Mouse (Mus musculus): ENCODE measurements around the gene Arhgef3. TPM values are rescaled to one million over a fixed set of nuclear protein-coding genes. Genes with fewer than 3 reads are reported as not detected.

Gene Arhgef3
- total RNA-seq, 1 experiment from 2014 or later: 23.1 TPM

DNA sequence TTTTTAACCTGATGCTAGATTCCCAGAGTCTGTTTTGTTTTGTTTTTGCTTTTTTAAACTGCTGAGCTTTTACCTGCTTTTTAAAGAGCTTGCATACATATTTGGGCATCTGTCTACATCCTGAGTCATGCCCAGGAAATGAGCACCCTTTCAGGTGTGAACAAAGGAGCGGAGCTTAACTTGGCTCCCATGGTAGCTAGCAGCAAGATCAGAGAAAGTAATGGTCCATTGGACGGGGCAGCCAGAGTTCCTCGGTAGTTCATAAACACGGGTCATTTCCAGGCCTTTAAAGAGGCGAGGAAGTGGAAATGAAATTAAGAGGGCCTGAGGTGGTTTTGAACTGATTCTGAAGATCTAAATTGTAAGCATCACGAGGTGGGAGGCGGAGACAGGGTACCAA is 276.0 kb downstream of the Arhgef3 start:
- ATAC-seq (replicated peaks; ENCODE audit: low read depth, poor library complexity, severe bottlenecking): no peak

DNA sequence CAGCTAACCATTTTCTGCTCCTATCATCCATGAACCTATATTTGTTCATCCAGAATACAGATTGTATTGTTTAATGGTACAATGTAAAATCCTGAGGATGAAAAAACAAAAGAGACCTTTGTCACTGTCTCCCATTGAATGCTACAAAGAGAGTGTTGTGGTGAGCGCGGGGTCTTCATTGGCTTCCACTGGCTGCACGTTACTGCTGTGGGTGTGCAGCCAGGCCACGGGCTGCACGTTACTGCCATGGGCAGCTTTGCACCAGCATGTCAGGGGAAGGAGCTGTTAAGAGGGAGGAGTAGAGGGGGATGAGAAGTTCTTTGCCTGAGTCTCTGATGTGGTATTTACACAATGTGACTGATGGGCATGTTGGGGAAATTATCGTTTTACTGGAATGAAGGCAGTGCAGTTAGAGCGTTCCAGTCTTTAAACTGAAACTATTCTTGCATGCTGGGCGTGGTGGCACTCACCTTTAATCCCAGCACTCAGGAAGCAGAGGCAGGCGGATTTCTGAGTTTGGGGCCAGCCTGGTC is 277.1 kb downstream of the Arhgef3 start:
- ATAC-seq (replicated peaks; ENCODE audit: low read depth, poor library complexity, severe bottlenecking): no peak

DNA sequence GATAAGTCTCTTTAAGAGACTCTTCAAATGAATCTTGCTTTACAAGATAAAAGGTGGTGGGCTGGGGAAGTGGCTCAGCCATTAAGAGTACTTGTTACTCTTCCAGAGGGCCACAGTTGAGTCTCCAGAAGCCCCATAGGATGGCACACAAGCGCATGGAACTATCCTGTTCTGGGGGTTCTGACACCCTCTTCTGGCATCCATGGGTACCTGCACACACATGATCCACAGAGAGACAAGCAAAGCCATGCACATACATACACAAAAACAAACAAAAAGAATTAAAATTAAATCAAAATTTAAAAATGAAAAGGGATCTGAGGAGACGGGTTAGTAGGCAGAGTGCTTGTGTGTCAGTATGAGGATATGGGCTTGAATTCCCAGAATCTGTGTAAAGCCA is 278.0 kb downstream of the Arhgef3 start:
- peak; percentile 40; the same call in 1 of the 2 replicates for ATAC-seq (replicated peaks; ENCODE audit: low read depth, poor library complexity, severe bottlenecking)

DNA sequence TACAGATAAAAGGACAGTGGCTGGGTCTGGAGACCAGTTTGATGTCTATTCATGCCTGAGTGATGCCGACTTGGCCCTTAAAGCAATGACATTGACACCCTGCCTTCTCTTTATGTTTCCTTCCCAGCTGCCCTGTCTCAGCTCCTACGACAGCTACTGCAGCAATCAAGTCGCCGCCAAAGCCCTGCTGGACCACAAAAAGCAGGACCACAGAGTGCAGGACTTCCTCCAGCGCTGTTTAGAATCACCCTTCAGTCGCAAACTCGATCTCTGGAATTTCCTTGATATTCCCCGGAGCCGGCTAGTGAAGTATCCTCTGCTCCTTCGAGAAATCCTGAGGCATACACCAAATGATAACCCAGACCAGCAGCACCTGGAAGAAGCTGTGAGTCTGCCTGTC is 279.1 kb downstream of the Arhgef3 start:
- no peak for ATAC-seq (replicated peaks; ENCODE audit: low read depth, poor library complexity, severe bottlenecking)

DNA sequence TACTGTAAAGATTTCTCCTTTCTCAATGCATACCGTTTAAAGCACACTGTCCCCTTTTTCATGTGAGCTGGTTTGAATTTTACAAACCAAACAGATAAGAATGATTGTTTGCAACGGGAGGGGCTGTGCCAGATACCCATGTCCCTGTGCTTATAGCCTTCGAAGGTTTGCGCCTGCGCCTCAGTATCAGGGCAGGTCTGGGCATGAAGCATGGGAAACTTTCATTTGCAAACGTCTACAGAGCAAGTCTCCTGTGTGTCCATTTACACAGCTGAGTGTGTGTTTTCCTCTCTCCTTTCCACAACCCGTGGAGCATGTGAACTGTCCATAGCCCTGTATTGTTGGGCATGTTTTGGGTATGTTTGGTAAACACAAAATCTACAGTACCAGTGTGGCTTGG is 281.7 kb downstream of the Arhgef3 start:
- ATAC-seq (replicated peaks; ENCODE audit: low read depth, poor library complexity, severe bottlenecking): no peak

DNA sequence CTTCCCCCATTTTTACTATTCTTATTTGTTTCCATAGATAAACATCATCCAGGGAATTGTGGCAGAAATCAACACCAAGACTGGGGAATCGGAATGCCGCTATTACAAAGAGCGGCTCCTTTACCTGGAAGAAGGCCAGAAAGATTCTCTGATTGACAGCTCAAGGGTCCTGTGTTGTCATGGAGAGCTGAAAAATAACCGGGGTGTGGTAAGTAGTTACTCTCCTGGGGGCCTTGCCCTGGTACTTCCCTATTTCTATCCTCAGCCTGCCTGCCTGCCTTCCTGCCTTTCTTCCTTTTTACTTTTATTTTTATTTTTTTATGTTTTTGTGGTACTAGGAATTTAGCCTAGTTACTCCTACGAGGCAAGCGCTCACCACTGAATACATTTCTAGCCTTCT is 282.8 kb downstream of the Arhgef3 start:
- peak; percentile 96 for ATAC-seq (replicated peaks; ENCODE audit: low read depth, poor library complexity, severe bottlenecking)

DNA sequence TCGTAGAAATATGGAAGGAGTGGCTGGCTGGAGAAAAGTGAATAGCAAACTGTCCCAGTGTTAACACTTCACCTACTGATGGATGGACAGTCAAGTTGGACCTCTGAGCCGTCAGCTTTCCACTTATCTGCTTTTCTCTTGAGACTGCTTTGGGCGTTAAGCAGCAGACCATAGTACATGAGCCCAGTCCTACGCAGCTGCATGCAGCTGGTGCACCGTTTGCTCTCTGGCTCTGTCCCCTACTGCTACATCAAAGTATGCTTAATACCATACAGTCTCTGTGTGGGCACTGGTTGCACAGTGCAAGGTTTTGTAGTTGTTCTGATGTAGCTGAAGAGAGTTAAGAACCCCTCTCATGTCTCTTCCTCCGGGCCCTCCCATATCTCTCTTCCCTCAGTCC is 285.8 kb downstream of the Arhgef3 start:
- ATAC-seq (replicated peaks; ENCODE audit: low read depth, poor library complexity, severe bottlenecking): no peak

DNA sequence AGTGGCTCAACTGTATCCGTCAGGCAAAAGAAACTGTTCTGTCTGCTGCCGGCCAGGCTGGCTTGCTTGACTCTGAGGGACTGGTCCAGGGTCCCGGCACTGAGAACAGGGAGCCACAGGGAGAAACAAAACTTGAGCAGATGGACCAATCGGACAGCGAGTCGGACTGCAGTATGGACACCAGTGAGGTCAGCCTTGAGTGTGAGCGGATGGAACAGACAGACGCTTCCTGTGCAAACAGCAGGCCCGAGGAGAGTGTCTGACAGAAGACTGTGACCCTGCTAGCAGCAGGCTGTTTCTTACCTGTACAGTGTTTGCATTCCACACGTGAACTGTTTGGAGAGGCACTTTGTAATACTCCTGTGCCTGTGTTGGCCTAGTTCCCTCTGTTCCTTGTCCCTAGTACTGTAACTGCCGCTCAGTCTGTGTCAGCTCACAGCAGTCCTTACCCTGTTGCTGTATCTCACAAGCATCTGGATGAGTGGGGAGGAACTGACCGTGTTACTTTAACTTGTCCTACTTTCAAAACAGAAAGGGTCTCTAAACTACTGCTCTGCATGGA is 287.1 kb downstream of the Arhgef3 start:
- no peak for ATAC-seq (replicated peaks; ENCODE audit: low read depth, poor library complexity, severe bottlenecking)

DNA sequence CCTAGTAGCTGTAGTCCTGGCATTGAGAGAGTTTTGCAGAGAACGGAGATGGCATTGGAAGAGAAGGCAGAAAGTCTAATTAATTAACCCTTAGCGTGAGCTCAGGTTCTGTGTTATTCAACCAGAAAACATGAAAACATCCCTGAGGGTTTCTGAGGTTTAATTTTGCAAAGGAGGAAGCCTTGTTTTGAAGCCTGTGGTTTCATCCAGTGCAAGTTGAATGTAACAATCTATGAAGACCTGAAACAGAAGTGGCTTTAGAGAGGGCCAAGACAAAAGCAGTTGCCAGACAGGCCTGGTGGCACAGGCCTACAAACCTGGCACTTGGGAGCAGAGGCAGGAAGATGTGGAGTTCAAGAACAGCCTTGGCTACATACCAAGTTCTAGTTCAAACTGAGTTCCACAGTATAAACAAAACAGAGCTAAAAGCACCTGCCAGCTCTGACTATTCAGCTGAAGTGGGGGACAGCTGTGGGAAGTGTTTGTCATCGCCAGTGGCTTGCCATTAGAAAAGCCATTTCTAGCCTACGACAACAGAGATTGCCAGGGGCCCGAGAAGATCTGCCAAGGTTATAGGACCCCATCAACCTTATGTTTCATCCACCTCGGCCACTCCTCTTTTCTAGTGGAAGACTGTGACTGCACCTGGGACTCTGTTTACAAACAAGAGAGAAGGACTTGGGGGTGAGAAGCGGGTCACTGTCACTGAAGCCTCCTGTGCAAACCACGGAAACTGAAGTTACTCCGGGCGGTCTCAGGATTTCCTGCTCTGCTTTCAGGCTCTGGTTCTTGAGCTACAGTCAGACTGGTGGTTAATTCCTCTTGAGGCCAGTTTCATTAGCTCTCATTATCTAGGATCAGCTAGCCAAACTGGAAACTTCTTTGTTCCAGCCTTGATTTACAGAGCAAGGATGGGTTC is 287.9 kb downstream of the Arhgef3 start:
- ATAC-seq (replicated peaks; ENCODE audit: low read depth, poor library complexity, severe bottlenecking): peak; percentile 31

DNA sequence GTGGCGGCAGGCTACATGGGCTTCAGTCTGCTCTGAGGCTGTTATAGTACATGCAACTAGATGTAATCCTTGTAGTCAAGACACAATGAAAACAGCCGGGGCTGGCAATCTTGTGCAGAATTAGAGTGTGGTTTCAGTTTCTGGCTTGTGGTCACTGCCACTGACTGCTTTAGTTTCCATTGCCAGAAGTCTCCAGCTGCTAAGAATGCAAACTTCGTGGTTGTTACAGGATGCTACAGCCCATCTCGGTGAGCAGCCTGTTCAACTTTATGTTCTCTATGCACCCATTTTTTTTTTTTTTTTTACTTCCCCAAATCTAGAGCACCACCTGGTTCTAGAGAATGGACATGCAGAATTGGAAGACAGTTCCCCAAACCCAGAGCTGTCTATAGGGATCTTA is 290.8 kb downstream of the Arhgef3 start:
- peak; percentile 89 for ATAC-seq (replicated peaks; ENCODE audit: low read depth, poor library complexity, severe bottlenecking)

DNA sequence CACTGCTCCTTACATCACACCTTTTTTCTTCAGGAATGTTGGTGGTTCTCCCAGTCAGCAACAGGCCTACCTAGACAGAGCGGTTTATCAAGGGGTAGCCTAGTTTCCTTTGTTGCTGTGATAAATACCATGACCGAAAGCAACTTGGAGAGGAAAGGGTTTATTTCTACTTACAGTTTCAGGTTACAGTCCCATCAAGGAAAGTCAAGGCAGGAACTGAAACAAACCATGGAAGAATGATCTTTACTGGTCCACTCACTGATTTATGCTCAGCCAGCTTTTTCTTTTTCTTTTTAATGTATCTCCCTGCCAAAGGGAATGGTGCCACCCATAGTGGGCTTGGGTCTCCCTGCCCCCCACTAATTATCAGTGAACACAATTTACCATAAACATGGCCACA is 291.2 kb downstream of the Arhgef3 start:
- ATAC-seq (replicated peaks; ENCODE audit: low read depth, poor library complexity, severe bottlenecking): no peak

DNA sequence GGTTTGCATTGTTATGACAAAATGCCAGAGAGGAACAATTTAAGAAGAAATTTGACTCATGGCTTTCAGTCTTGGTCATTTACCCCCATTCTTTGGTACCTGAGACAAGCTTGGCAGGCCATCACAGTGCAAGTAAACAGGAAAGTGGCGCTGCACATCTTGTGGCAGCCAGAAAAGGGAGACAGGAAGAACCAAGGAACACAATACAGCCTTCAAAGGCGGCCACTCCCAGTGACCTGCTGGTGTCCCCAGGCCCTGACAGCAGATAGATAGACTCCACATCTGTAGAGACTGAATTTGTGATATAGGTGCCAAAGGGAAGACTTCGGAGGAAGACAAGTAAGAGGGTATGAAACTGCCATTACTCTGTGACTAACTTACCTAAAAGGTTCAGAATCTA is 293.5 kb downstream of the Arhgef3 start:
- no peak for ATAC-seq (replicated peaks; ENCODE audit: low read depth, poor library complexity, severe bottlenecking)

DNA sequence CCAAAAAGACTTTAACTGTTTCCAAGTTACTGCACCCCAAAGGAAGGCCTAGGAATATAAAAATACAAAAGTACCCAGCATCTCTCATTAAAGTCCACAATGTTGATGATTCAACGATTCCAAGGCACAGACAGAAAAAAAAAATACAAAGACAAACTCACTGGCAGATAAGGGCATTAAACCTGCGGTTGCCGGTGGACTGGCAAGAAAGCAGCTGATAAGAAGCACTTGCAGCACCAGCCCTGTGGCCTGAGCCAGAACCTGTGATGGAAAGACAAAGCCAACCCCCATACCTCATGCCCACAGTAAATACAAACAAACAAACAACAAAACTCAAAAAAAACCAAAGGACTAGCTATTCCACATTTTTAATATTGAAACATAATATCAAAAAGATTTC is 295.0 kb downstream of the Arhgef3 start:
- no peak for ATAC-seq (replicated peaks; ENCODE audit: low read depth, poor library complexity, severe bottlenecking)

DNA sequence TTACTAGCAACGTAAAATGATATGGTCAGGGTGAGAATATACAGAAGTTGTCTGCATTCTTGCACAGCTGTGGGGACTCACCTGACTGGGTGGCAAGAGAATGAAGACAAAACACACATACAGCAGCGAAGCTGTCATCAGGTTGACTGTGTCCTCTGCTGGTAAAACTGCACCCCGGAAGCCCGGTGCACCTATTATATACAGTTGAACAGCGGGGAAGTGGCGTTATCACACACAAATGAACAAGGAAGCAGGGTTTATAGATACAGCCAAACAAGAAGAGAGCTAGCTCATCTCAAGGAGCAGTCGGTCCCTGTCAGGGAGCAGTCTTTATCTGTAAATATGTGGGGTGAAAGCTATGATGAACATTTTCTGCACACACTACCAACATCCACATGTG is 296.8 kb downstream of the Arhgef3 start:
- ATAC-seq (replicated peaks; ENCODE audit: low read depth, poor library complexity, severe bottlenecking): no peak

DNA sequence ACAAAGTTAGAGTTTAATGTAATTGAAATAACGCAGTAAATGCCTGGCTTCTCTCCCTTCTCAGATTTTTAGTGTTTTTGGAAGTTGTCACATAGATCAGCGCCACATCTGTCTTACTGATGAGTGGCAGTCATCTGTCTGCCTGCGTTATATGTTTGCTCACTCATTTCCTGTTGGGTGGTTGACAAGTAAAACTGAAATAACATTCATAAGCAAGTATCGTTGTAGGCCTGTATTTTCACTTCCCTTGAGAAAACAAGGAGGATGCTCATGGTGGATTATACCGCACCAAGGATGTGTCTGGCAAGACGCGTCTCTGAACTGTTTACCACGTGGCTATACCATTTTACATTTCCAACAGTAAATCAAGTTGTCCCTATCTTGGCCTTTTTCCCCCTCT is 298.0 kb downstream of the Arhgef3 start:
- ATAC-seq (replicated peaks; ENCODE audit: low read depth, poor library complexity, severe bottlenecking): peak; percentile 58

DNA sequence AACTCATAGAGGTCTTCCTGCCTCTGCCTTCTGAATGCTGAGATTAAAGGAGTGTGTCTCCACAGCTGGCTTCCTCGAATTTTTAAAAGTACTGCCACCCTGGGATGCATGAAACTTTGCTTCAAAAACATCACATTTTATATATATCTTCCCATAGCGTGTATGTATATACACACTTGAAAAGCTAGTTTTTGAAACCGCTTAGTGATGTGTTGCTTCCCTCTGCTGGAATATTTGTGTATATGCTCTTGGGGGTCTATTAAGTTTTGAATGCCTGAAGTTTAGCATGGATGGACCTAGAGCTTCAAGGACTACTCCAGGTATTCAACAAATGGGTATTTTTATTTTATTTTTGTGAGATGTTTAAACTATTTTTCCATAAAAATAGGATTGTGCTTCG is 299.3 kb downstream of the Arhgef3 start:
- peak; percentile 87 for ATAC-seq (replicated peaks; ENCODE audit: low read depth, poor library complexity, severe bottlenecking)

DNA sequence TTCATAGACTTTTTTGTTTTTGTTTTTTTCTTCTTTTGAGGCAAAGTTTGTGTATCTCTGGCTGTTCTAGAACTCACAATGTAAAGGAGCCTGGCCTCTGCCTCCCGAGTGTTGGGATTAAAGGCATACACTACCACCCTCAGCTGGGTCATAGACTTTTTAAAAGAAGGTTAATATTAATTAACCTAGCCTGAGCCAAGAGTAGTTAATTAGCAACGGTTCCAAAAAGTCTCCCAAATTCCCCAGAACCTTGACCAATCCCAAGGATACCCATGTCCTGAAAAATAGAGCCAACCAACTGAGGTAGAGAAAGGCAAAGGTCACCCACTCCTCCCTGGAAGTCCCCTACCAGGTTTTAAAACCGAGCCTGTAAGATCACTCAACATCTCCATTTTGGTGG is 306.1 kb downstream of the Arhgef3 start:
- no peak for ATAC-seq (replicated peaks; ENCODE audit: low read depth, poor library complexity, severe bottlenecking)

DNA sequence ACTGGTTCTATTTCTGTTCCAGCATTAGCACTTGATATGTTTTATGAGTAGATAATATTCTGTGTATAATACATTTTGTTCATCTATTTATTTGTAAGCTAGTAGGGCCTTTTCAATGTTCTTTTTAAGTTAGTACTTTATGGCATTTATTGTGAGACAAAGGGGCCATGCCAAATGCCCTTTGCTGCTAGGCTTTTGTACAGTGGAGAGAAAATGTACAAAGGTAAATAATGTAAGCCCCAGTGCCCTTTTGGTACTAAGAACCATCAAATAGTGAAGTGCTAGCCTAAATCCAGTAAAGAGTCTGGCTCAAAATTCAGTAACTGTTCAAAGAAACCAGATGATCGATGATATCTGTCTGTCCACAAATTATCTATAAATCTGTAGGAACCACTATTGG is 307.6 kb downstream of the Arhgef3 start:
- no peak for ATAC-seq (replicated peaks; ENCODE audit: low read depth, poor library complexity, severe bottlenecking)

DNA sequence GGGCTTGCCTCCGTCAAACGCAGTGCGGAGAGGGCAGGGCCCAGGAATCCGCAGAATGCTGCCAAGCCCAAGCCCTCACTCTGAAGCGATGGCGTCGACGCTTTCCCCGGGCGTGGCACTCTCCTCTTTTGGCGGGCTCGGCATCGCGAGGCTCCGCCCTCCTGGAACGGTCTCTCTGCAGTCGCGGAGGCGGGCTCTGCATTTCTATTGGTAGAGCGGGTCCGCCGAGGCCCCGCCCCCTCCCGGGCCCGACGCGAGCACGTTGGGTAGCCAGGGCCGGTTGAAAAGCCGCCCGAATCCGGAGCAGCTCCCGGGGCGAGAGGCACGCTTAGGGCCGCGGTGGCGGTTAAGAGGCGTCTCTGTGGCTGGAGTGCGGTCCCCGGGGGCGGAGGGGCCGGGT is 313.9 kb downstream of the Arhgef3 start, which contains the start of gene Fam208a:
TSS of gene Fam208a (plus strand) at position 262 of the 400 bp plus-strand sequence.
- ATAC-seq (replicated peaks; ENCODE audit: low read depth, poor library complexity, severe bottlenecking): peak; percentile 92

DNA sequence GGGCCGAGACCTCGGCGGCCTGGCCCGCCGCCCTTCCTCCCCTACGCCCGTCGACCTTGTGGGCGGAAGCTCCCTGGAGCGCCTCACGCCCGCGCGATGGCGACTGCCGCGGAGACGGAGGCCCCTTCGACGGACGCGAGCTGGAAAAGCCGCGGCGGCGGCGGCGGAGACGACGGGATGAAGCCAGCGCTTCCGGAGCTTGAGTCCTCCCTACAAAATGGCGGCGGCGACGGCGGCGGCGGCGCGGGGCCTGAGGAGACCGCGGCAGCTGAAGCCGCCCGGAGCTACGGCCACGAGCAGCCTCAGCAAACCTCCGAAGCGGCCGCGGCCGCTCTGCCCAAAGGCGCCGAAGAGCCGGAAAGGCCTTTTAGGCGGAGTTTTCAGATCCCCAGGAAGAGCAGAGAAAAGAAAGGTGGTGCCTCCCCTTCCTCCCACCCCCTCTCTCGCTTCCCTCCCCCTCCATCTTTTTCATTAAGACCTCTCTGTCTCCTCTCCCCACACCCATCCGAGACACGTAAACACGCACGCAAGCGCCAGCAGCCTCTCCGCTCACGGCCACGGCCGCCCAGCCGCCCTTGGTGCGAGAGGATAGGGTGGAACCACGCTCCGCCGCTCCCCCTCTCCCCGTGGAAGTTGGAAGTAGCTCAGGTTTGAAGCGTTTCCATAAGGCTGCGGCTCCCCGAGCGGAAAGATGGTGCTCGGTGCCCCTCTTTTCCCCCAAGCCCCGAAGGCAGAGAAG is 314.4 kb downstream of the Arhgef3 start:
- peak; percentile 76 for ATAC-seq (replicated peaks; ENCODE audit: low read depth, poor library complexity, severe bottlenecking)

DNA sequence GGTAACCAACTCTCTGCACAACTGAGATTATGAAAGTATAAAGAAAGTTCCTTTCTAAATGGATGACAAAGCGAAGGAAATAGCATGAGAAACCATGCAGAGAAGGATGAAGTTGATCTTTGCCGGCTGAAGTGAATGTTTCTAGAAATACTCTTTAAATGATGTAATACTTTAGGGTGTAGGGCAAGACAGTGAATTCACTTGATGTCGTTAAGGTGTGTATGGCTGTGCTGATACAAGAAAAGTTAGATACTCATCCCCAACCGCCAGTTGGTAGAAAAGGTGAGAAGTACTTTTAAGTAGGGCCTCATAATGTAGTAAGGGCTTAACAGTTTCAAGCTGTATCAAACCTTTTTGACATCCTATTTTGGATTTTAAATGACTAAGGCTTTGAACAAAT is 315.6 kb downstream of the Arhgef3 start:
- no peak for ATAC-seq (replicated peaks; ENCODE audit: low read depth, poor library complexity, severe bottlenecking)

All from common myeloid progenitor, adult 5-6 weeks (primary cell).